Mouse (Mus musculus) T-helper 17 cell (primary cell): ENCODE results near the gene Ptk6.

Experiments used
- in situ Hi-C, 2 experiments: fragments of 300-600 bp; cut with MboI, MseI; formaldehyde crosslinking; loops; 1 replicate in 1 of 2; 2 replicates in 1 of 2; pipeline ENCODE4 v1.15.1; 2025; ENCODE audit warnings: high pct_unique_total_duplicates in 2 of 2

Ptk6 gene

DNA sequence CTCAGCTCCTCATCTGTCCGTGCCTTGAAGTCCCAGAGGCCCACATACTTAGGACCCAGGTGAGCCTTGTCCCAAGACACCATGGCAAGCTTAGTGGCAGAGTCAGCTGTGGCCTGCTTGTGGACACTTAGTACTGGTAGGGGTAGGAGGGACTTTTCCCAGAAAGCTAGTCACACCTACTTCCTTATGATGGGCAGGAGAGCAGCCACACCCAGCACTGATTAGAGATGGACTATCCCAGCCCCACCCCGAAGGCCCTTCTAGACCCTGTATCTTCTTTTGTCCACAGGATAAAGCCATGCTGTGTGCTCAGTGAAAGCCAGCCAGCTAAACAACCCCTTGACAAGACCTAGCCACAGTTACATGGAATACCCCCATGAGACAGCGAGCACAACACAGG is at the start of gene Ptk6:
Gene Ptk6 (minus strand): TSS at position 368 of the 400 bp plus-strand sequence.
- in situ Hi-C loops = no loop called here

DNA sequence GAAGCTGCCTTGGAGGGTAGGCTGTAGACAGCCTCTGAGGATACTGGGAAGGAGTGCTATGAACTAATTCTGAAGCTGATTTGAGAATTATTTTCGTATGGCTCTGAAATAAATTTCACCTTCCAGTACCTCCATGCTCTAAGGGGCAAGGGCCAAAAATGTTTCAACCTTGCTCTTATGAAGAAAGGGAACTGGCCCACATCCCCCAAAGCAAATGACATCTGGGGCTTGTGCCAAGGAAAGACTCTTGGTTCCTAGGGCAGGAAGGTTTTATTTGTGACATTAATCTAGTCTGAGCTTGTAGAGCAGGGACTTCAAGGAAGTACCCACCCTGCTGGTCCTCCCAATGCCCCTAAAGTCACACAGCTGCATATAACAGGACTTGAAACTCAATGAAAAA is 49.3 kb upstream of the Ptk6 start:
- in situ Hi-C loops = no loop called here

DNA sequence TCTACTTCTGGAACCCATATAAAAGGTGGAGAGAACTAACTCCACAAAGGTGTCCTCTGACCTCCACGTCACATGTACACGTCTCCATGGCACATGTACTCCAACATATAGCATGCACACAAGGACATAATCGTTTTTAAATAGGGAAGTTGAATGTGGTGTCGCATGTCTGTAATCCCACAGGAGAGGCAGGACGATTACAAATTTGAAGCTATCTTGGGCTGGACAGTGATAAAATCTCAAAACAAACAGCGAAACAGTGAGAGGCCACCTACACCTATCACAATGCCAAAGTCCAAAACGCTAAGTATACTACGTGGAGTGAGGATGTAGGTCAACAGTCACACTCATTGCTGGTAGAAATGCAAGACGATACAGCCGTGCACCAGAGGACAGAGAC is 46.6 kb upstream of the Ptk6 start:
- in situ Hi-C loops = no loop called here

DNA sequence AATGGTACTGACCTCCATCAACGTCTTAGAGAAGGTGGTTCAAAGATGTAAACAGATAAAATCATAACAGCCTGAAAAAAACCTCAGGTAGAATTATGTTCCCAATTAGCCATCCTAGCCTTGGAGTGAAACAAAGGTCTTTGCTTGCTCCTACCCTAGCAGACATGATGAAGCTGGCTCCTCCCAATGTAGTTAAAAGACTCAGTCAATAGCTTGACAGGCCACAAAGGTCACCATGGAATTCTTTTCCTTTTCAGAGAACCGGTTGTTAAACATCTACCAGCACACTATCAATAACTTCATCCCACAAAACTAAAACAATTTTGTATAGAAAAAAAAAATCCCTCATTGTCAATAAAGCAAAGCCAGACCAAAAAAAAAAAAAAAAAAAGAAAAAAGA is 42.4 kb upstream of the Ptk6 start:
- in situ Hi-C loops = no loop called here

DNA sequence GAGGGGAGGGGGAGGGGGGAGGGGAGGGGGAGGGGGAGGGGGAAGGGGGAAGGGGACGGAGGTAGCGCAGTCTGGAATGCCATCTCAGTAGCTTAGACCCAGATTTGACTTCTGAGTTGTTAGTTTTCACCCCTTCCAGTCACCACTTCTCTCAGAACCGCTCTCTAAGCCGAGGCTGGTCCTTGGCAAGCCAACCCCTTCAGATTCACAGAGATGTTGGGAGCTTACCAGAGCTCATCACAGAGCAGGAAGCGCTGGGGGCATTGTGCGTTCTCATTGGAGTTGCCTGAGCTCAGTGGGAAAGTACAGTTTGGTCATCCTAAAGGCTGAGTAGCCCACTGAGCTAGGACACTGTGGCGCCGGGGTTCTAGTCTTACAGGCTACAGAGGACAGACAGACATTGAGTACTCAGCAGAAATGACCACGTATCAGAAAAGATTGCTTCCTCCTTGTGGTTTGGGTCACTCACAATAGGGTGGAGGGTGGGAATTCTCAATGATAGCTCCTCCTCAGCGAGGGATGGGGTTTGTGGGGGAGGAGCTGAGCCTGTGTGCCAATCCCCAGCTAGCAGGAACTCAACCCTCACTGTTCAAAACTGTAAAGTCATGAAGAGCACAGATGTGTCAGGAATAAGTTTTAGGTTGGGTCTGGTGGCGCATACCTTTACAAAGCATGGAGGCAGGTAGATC is 41.3 kb upstream of the Ptk6 start:
- in situ Hi-C loops = no loop called here

DNA sequence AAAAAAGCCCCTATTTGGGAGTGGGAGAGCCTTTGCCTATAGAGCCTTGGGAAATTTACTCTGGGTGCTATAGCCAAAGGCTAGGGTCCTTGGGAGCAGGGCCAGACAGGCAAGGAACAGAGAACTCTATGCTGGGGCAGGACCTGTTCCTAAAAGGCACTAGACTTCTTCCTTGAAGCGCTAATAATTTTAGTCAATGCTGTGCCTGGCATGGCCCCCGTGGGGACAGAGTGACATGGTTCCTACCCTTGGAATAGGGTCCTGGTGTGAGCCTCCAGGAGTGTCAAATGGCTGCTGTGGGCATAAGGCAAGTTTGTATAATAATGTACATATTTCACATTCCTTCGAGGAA is 39.7 kb upstream of the Ptk6 start:
- in situ Hi-C loops = no loop called here

DNA sequence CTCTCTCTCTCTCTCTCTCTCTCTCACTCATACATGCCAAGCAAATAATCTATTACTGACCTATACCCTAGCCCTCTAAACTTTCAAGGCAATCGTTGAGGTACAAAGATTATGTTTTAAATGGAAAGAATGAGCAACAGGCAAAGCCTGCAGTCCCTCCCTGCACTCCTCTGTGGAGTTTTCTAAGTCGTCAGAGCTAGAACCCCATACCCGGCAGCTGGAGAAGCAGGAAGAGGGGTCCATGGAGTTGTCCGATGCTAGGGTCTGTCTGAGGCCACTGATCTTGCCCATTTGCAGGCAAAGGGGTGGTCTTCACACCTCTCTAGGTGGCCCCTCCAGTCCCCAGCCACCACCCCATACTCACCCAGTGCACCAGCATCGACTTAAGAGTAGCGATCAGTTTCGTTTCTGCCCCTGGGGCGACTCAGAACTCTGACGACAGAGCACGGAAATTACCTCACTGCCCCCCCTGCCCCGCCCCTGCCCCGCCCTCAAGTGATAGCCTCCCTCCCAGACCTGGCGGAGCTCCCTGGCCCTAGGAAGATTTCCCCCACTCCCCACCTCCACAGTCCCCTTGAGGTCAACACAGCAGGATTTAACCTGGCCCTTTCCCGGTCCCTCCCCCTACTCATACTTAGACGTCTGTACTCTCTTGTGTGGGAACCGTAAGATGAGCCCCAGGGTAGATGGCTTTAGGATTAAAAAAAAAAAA is 39.2 kb upstream of the Ptk6 start, which contains the start of gene Helz2:
Gene Helz2 (minus strand): TSS at position 426 of the 712 bp plus-strand sequence.
- in situ Hi-C loops = no loop called here

DNA sequence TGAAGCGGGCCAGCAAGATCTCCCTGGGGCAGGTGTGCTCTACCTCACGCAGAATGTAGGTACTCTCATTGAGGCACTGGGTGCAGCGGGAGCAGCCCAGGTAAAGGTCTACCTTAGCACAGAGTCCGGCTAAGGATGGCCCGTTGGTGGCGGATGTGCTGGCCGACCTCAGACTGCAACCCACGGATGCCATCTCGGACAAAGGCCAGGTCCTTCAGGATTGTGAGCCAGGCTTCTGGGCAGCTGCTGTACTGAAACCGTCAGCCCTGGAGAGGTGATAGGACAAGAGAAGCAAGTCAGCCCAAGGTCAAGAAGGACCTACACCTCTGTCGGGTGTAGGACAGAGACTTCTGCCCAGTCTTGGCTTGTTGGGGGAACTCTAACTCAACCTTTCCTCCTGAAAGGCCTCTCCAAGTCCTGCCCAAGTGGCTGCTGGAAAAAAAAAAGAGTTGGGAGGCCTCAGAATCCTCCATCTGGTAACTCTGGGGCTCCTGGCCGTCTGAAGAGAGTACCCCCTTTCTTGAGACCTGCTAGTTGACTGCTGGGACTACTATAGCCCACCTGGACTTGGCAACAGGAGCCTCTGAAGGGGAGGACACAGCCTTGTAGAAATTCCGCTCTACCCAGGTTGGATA is 38.3 kb upstream of the Ptk6 start:
- in situ Hi-C loops = no loop called here

DNA sequence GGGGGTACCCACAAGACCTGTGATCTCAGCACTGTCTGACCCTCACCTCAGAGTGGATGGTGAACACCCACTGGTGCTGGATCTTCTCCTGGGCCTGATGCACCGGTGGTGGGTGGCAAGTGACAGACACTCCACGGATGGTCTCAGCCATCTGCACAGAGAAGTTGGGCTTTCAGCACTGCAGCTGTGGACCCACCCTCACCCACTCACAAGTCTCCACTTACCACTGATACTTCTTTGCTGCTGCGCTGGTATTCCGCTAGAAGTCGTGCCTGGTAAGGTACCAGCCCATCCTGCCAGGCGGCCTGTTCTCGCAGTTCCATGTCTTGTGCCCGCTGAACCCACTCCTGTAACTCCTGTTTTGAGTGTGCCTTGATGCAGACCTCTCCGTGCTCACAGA is 36.7 kb upstream of the Ptk6 start:
- in situ Hi-C loops = no loop called here

DNA sequence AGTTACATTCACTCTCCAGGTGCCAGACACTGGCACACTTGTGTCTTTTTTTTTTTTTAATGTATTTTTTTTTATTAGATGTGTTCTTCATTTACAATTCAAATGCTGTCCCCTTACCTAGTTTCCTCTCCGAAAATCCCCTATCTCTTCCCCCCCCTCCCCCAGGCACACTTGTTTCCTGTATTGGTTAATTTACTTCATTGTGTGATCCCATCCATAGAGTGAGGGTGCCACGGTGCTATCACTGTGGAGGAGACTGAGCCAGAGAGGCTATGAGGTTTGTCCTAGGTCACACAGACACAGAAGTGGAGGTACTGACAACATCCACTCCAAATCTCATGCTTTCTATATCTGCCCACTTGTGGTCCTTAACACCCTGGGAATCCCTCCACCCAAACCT is 36.3 kb upstream of the Ptk6 start:
- in situ Hi-C loops = no loop called here

DNA sequence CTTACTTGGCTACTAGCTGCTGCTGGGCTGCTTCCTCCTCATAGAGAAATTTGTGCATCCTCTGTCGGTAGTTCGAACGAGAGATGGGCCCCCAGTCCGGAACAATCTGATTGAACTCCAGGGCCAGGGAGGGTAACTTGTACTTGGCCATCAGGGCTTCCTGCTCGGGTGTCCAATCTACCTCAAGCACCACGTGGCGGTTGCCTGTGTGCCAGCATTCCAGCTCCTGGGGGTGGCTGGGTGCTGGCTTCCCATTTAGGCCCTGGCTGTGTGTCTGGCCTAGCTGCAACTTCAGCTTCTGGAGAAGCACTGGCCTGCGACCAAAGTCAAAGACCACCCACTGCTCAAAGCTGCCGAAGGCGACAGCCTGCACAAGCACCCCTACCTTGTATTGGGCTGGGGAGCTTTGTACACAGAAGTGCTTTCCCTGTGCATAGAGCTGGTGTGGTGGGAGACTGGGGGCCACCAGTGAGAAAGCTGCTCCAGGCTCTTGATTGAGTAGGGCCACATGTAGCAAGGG is 35.6 kb upstream of the Ptk6 start:
- in situ Hi-C loops = no loop called here

DNA sequence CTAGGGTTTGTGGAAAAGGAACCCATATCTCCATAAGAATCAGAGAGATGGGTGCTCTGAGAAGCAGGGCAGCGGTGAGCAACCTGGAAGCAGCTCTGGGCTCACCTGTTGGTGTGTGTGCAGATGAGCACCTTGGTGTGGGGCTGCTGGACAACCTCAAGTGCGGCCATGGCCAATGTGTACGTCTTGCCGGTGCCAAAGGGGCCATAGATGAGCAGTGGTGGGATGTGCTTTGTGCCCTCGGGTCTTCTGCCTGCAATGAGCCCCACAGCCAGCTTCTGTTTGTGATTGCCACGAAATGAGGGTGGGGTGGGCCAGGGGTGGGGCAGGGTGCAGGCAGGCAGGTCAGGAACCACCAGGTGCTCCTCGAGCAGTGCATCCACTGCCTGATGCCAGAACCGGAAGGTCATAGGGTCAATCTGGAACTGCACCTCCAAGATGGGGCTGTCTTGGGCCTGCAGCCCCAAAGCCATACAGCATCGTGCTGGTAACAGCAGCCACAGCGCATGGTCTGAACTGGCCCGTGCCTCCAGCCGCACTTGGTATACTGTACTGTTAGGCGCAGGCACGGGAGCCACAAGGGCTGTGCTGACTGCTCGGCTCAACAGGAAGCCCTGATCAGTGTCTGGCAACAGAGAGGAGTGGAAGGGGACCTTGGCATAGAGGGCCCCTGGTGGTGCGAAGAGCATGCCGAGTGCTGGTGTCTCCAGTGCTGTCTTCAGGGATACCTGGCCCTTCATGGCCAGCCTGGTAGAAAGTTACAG is 34.8 kb upstream of the Ptk6 start:
- in situ Hi-C loops = no loop called here

DNA sequence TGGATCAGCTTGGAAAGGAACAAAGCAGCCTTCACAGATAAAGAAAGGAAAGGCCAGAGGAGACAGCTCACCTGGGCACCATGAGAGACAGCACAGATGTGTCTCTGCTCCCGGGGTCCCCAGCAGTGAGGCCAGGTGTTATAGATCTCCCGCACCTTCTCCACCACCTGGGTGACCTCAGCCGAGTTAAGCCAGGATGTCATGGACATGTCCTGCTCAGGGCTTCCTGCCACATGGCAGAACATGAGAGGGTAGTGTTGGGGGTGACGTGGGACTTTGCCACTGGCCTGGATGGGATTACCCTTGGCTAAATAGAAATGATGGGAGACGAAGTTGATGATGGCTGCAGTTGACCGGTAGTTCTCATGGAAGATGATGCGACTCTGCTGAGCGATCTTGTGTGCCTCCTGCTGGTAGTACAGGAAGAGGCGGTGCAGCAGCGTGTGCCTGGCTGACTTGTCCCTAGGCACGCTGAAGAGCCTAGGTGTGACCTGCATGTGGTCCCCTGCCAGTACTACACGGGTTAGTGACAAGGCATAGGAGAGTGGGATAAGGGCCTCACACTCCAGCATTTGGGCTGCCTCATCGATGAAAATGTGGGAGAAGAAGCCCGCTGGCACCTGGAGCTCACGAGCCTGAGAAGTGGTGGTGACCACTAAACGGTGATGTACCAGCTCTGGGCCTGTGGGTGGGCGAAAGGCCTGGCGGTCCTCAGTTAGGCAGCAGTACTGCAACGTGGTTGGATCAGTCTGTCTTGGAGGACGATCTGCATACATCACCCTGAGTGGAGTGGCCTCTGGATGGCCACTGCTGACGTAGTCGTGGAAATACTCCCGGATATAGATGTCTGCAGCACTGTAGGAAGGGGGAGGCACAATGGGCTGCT is 33.3 kb upstream of the Ptk6 start:
- in situ Hi-C loops = no loop called here

DNA sequence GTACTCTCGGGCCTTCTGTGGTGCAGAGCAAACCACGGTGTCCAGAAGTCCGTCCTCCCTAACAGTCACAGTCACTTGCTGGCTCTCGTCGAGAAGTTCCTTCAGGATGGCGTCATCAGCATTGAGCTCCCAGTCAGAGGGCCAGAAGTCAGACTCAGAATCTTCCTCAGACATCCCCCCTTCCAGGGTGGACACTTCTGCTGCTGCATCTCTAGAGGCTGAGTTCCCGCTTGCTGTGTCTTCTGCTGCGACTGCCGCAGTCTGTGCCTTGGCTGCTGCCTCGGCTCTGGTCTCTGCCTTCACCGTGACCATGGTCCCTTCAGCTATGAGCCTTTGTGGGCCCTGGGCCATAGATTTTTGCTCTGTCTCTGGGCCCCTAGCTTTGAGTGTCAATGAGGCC is 32.1 kb upstream of the Ptk6 start:
- in situ Hi-C loops = no loop called here

DNA sequence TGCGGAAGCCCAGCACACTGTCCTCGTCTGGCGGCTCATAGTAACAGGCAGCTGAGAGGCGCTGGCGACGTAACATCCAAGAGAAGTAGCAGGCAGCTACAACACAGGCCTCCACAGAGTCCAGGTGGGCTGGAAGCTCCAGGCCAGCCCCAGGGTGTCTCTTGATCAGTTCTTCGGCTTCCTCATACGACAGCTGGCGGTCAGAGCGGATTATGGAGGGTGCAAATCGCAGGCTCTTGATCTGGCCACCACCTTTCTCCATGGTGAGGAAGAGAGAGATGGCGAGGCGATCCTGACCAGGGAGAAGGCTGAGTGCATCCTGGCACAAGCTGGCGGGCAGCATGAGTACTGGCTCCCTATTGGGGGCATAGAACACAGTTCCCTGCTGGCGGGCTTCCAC is 30.9 kb upstream of the Ptk6 start:
- in situ Hi-C loops = no loop called here

DNA sequence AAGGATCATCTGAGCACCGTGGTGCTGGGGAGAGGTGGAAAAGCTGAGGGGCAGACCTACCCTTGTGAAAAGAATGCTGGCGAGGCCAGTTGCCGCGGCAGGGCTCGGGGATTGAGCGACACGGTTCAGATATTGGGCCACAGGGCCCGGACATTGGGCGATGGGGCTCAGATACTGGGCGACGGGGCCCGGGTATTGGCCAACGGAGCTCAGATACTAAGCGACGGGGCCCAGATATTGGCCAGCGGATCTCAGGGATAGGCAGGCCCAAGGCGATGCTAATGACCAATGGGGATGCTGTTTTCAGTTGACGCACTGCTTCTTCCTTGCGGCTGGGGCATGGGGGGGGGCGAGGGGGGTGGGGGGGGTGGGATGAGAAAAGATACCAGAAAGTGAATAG is 28.6 kb upstream of the Ptk6 start:
- in situ Hi-C loops = no loop called here

DNA sequence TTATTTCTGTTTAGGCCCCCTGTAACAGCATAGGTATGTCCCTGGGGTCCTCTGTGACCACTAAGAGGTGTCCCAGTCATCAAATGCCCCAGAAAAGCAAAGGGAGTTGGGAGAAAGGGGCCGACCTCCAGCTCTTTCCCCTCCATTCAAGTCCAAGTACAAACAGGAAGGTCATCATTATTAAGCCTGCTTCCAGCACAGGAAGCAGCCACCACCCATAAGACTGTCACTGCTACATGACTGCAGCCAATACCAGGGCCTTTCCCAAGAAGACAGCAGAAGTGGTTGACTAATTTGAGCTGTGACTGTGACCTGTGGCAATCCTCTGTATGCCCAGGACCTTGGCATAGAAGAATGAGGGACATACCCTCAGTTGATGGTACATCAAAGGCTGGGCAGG is 25.7 kb upstream of the Ptk6 start:
- in situ Hi-C loops = no loop called here

DNA sequence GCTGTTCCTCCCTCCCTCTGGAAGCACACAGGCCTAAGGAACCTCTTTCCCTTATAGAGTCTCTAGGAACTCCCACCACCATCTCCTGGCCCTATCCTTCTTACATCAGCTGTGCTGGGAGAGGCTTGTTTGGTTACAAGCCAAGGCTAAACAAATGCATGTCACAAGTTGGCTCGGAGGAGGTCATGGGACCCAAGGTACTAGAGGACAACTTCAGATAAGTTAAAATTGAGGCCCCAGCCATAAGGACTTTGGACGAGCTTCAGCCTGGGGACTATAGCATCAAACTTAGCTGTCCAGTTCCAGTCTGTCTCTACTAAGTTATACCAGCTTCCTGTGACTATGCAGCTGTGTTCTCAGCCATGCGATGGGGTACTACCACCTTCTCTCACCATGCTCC is 24.5 kb upstream of the Ptk6 start:
- in situ Hi-C loops = no loop called here

DNA sequence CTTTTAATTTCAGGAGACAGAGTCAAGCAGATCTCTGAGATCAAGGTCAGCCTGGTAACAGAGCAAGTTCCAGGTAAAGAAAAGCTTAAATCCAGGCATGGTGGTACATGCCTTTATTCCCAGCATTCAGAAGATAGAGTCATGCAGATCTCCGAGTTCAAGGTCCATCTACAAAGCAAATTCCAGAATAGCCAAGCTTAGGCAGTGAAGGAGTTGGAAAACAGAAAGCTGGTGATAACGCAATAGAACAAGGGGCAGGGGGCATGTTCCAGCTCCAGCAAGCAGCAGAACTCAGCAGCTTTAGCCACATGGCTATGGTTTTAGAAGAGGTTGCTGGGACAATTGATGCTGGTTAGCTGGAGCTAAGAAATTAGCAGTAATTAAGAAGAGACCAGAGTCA is 22.4 kb upstream of the Ptk6 start:
- in situ Hi-C loops = no loop called here

DNA sequence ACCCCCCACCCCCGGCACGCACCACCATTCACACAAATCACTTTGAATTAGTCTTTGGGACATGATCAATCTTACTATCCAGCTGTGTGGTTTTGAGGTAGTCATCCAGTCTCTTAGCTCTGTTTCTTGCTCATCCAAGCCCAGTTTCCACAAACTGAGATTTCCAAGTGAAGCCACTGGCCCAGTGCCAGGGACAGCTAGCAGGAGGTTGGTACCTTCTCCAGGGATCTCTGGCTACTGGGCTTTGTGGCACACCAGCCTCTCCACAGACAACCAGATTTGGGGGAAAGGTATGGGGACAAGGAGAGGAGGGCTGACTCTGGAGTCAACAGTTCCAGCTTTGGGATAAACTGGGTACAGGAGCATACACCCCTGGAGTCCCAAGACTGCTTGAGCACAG is 17.8 kb upstream of the Ptk6 start:
- in situ Hi-C loops = no loop called here
